Mouse (Mus musculus): ENCODE measurements around the gene Cntln. TPM values are rescaled to one million over a fixed set of nuclear protein-coding genes. Genes with fewer than 3 reads are reported as not detected.

Cntln gene
- polyA plus RNA-seq, 1 experiment from 2014 or later = 4.8 TPM

GRCm38 (mm10) chr4:85163313-85163615 is 279.2 kb downstream of the Cntln start:
- peak; percentile 66 for ATAC-seq
- 80% methylated on average over 2 of the region's 2 CpGs for WGBS

GRCm38 (mm10) chr4:85168001-85168400 is 283.9 kb downstream of the Cntln start:
- H3K27me3 ChIP-seq (replicated peaks; ENCODE audit: control insufficient read depth, insufficient read depth, low read length) = no peaks in the 10 kb centered on the region
- no peaks in the 10 kb centered on the region; the same call in 1 of the 2 replicates for H3K4me1 ChIP-seq (ENCODE audit: control insufficient read depth, insufficient read depth, low read depth, low read length)
- H3K4me3 ChIP-seq (ENCODE audit: low read length) = no peak overlapping the region
- no peak overlapping the region for H3K27ac ChIP-seq (ENCODE audit: low read depth, low read length)
- H3K36me3 ChIP-seq (ENCODE audit: control insufficient read depth, insufficient read depth, low read length) = no peaks in the 10 kb centered on the region
- 86% methylated on average over 12 of the region's 12 CpGs for WGBS
- ATAC-seq = no peak
- no peaks in the 10 kb centered on the region for H3K9me3 ChIP-seq (ENCODE audit: control insufficient read depth, low read length)
- H3K9ac ChIP-seq (ENCODE audit: low read depth, low read length) = no peak overlapping the region
- no peak overlapping the region for H3K4me2 ChIP-seq (ENCODE audit: low read length)

More at GRCm38 (mm10) chr4:85163313-85163615, 279.2 kb downstream of the Cntln start:
- H3K9ac ChIP-seq (ENCODE audit: low read depth, low read length) = no peak overlapping the region
- H3K4me3 ChIP-seq (ENCODE audit: low read length) = no peak overlapping the region
- no peaks in the 10 kb centered on the region for H3K36me3 ChIP-seq (ENCODE audit: control insufficient read depth, insufficient read depth, low read length)
- no peaks in the 10 kb centered on the region for H3K27me3 ChIP-seq (replicated peaks; ENCODE audit: control insufficient read depth, insufficient read depth, low read length)
- peak overlapping the region; percentile 6; the same call in 1 of the 2 replicates for H3K27ac ChIP-seq (ENCODE audit: low read depth, low read length)
- no peaks in the 10 kb centered on the region; the same call in 1 of the 2 replicates for H3K4me1 ChIP-seq (ENCODE audit: control insufficient read depth, insufficient read depth, low read depth, low read length)
- H3K4me2 ChIP-seq (ENCODE audit: low read length) = no peak overlapping the region
- no peaks in the 10 kb centered on the region for H3K9me3 ChIP-seq (ENCODE audit: control insufficient read depth, low read length)

GRCm38 (mm10) chr4:85175466-85175865 is 291.4 kb downstream of the Cntln start:
- 86% methylated on average over 4 of the region's 4 CpGs for WGBS
- Histone ChIP-seq H3K36me3 (ENCODE audit: control insufficient read depth, insufficient read depth, low read length) (no peaks in the 10 kb centered on the region), H3K27me3 (replicated peaks; ENCODE audit: control insufficient read depth, insufficient read depth, low read length) (no peaks in the 10 kb centered on the region), H3K4me1 (ENCODE audit: control insufficient read depth, insufficient read depth, low read depth, low read length) (no peaks in the 10 kb centered on the region), H3K27ac (ENCODE audit: low read depth, low read length) (no peak overlapping the region), H3K9ac (ENCODE audit: low read depth, low read length) (no peak overlapping the region), H3K9me3 (ENCODE audit: control insufficient read depth, low read length) (no peaks in the 10 kb centered on the region), H3K4me3 (ENCODE audit: low read length) (no peak overlapping the region), H3K4me2 (ENCODE audit: low read length) (no peak overlapping the region)
- ATAC-seq = no peak

- no peak overlapping the region for H3K4me3 ChIP-seq (ENCODE audit: low read length)
- 75% methylated on average over 9 of the region's 9 CpGs for WGBS
- H3K4me1 ChIP-seq (ENCODE audit: control insufficient read depth, insufficient read depth, low read depth, low read length) = no peaks in the 10 kb centered on the region
- ATAC-seq = peak; percentile 30; the same call in 1 of the 2 replicates
- H3K9me3 ChIP-seq (ENCODE audit: control insufficient read depth, low read length) = no peaks in the 10 kb centered on the region
- no peak overlapping the region for H3K4me2 ChIP-seq (ENCODE audit: low read length)
- no peaks in the 10 kb centered on the region for H3K36me3 ChIP-seq (ENCODE audit: control insufficient read depth, insufficient read depth, low read length)
- no peaks in the 10 kb centered on the region for H3K27me3 ChIP-seq (replicated peaks; ENCODE audit: control insufficient read depth, insufficient read depth, low read length)
- no peak overlapping the region for H3K9ac ChIP-seq (ENCODE audit: low read depth, low read length)
- H3K27ac ChIP-seq (ENCODE audit: low read depth, low read length) = no peak overlapping the region
Measured at GRCm38 (mm10) chr4:85178394-85179051, 294.4 kb downstream of the Cntln start.

Other genes with a start within 250 kb of the Cntln start
- gene Bnc2, start 209.0 kb upstream of the Cntln start, polyA plus RNA-seq (2015; fragmentation: Nextera tagmentation; extraction: Ambion mirVana) = 7.0 and 11.9 TPM in 2 replicates

Data from hindbrain, embryonic 16.5 days (tissue).